Mouse (Mus musculus) lung, adult 18-20 months (tissue): Measurements from ENCODE around the gene Slco1a5.
"Not testable (repeated sequence)": the region's sequence is repeated elsewhere in the genome, so short reads cannot be mapped to it uniquely, and the experiment has no call there.

ENCODE experiments used
- DNase-seq, 2 experiments: peaks; one replicate each; pipeline ENCODE4 v3.0.0; 2022; ENCODE audit warnings: mixed read lengths in 2 of 2

Gene Slco1a5

DNA sequence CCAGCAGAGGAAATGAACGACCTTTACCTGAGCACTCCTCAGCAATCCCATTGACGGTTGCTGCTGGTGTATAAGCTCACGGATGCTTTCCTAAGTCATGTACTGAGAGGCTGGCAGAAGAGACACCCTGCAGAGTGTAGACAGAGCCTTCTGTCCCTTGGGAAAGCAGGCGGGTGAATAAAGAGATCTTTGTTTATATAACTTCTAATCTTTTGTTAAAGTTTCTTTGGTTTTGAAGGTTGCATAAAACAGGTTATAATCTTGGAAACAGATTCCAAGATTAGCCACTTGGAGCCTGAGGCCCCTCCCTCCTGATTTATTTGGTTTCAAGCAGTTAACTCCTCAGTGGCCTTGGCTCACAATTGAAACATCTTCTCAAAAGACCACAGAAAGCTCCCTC is at the start of gene Slco1a5:
Gene Slco1a5, minus strand, starts transcription at position 101 of the 400 bp plus-strand sequence.
- DNase-seq, result no peak

DNA sequence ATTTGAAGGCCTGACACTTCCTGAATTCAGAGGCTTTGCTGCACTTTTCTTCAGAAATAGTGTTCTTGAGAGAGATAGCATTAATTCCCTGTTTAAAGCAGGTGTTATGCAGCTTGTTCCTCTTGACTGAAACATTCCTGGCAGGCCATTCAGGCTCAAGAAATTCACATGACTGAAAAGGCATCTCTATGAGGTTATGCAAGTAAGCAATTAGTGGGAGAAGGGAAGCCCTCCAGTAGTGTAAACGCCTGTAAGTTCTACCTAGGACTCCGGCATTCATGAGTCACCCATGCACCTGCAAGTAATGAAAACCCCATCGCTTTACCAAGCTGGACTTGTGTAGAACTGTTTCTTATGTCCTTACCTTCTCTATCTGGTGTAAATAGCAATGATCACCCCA is 46.8 kb upstream of the Slco1a5 start:
- peak; percentile 28 to 53 for DNase-seq

DNA sequence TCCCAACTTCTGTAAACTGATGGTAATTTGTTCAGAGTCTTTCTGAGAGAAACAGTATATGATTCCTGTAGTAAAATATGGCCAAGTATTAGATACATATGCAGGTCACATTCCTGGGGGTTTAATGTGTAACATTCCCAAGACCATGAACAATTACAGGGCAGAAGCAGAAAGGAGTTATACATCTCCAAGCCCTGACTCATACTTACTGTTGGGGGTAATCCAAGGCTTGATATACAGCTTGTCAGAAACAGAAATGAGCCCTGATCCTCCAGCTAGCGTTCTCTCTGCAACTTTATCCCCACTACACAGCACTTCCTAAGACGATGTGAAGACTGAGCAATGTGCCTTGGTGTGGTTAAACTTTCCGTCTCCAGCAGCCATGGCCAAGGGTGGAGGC is 44.8 kb upstream of the Slco1a5 start:
- no peak for DNase-seq

DNA sequence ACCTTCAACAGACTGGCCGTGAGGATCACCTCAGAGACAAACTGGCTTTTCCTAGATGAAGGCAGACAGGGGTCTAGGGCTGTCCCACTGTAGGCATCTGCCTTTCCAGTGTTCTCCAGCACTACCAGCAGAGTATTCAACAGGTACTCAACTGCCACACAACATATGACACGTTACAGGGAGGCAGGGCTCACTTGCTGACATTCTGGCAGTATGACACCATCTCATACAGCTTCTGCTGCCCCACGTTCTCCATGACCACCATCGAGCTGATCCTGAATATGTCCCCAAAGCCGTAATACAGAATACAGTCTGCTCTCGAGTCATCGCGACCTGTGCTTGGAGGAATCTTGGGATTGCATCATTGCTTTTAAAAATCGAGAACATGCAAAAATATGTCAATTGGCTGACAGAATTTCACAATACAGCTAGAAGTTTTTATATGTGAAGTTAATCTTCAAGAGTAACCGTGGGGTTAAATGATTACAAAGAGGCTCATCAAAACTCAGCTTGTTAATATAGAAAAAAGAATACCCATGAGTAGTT is 43.8 kb upstream of the Slco1a5 start:
- no peak for DNase-seq

DNA sequence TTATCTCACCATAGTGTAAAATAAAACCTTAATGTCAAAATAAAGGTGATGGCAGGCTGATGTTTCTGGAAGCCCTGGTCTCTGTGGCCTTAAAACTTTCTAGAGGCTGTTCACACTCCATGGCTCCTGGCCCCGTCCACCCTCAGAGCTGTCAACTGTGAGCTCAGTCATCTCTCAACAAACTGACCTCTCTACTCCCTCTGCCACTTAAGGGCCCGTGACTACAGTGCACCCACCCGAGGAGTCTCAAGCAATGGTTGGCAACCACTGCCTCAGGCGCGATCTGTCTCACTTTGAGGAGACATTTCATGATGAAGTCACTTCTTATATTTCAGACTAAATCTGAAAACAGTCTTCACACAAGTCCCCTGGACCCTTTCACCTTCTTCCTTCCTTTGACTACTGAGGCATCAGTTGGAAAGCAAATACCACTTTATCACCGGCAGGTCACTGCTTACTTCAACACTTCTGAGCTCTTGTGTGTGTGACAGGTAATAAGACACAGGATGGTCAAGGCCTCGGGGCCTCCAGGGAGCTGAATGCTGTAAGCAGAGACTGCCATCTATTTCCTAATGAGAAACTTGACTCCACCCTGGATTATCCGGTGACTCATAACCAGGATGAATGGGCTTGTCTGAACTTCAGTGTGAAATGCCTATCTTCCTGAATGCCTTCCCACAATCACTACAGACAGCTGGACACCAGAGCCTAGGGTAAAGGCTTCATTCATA is 43.1 kb upstream of the Slco1a5 start:
- DNase-seq, result no peak

DNA sequence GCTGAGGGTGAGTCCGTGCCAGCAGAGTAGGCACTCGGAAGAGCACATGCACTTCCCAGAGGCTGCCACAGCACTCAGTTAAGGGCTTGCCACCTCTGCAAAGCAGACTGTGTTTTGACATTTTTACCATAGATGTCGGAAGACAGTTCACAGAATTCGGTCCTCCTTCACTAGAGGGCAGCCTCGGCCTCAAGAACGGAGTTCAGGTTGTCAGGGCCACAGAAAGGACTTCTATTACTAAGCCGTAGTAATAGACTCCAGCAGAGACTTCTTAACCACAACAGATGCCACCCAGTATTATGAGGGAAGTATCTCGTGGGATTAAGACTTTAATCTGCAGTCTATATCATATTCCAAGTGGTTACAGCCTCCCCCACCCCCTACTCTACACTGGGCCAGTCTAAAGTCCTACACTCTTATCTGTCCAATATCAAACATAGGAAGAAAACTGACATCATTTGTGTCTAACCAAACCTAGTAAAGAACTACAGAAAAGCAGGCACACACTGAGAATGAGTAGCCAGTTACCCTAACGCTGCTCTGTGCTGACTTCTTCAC is 40.3 kb upstream of the Slco1a5 start:
- no peak for DNase-seq

DNA sequence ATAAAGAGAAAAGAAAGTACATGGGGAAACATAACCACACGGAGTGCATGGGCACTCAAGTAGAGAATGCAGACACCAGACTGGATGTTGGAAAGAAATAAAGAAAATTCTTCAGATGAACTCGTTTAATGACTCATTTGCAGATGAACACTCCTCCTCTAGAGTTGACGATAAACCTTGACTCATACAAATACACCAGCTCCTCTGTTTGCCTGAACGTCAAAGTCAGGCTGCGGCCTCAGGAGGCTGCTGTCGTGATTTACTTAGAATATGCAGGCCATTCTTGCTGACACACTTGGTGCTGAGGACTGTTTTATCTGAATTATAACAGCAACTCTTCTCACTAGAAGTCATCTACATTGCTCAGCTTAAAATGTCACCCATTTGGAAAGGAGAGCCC is 39.3 kb upstream of the Slco1a5 start:
- no peak for DNase-seq

DNA sequence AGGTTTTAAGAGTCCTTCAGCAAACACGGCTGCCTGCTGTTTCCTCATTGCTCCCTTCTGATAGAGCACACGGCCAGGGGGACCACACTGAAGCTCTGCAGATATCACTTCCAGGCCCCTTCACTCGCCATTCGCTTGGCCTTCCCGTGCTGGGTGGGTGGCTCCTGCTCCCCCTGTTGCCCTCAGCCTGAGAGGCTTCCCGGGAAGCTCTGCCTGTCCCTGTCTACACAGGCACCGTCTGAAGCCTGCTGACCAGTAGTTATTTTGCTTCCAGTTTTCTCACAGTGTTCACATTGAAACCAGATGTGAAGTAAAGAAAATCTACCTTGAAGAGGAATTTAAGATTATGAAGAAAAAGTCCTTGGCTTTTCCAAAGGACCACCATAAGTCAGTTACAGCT is 34.3 kb upstream of the Slco1a5 start:
- no peak for DNase-seq

DNA sequence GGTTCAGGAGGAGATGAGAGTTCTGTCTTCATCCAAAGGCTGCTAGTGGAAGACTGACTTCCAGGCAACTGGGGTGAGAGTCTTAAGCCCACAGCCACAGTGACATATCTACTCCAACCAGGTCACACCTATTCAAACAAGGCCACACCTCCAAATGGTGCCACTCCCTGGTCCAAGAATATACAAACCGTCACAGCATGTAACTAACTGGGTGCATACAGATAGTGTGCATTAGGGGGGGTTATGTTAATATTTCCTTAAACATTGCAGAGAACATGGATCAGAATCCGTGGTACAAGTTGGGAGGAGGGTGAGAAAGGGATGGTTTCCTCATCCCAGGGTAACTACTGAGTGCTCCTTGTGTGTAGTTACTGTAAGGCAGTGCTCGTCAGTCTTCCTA is 29.3 kb upstream of the Slco1a5 start:
- not testable (repeated sequence) for DNase-seq

DNA sequence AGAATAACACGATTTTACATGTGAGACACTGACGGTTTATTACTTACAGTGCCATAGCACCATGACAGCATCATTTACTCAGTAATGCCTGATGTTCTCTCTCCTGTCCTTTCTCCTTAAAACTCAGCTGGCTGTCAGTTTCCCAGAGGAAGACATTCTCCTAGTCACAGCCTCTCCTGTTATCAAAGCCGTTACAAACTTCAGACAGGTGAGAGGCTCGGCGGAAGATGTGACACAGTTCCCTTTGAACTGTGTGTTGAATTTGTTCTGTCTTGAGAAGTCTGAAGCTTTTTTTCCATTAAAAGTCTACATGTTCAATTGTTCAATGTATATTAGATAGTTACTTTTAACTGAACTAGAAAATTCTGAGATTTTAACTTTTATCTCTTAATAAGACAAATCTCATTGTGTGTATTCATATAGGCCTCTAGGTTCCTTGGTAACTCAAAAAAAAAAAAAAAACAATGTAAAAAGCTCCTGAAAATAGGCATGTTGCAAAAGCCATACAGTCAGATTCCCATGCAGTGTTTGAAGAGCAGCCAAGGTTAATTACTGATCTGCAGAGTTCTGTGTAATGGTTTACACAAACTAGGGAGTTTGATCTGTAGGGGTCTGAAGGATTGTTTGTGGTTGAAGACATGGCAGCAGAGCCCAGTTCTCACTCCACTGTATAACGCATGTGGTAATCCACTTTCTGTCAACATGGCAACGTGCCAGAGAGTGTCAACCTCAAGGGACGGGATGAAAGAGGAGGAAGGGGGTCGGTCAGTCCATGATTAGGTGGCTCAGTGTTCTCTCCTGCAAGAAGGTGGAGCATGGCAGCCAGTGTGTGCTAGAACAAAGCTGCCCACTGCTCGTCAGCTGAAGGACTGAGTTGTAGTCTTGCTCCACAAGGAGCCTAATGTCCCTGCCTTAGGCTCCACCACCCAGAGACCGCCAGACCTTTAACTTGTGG is 24.9 kb upstream of the Slco1a5 start:
- peak in 1 of 2 experiments; percentile 16 for DNase-seq

DNA sequence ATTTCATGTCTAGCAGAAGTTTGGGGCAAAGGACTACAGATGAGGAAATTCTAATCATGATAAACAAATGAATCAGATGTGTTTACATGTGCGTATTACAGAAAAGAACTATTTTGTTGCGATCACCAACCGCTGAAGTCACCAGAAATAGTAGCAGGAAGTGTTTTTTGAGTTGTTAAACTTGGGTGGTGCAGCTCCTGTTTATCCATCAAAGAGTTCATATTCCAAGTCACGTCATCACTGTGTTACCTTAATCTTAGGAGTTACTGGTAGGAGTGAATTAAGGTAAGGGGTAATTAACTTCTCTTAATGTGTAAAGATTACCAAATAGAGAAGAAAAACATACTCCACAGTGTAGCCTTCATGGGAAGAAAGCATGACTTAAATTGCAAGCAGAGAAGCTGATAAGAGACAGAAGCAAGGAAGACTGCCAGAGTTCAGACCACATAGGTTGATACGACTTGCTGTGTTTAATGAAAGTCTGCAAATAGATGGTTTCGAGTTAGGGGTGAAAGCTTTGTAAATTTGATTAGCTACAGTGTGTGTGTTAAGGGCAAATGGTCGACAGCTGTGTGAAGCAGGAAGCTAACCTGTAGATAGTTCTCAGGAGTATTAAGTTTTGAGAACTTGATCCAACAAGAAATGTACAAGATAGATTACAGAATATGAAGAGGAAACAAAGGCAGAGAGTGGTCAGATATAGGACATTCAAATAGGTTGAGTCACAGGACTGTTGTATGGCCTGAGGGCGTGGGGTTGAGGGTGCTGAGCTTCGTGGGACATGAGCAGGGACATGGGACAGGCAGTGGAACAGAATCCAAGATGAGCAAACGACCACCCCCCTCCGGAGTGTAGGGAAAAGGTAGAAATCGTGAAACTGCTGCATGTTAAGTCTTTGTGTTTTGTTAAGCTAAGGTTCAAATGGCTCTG is 23.7 kb upstream of the Slco1a5 start:
- no peak for DNase-seq

DNA sequence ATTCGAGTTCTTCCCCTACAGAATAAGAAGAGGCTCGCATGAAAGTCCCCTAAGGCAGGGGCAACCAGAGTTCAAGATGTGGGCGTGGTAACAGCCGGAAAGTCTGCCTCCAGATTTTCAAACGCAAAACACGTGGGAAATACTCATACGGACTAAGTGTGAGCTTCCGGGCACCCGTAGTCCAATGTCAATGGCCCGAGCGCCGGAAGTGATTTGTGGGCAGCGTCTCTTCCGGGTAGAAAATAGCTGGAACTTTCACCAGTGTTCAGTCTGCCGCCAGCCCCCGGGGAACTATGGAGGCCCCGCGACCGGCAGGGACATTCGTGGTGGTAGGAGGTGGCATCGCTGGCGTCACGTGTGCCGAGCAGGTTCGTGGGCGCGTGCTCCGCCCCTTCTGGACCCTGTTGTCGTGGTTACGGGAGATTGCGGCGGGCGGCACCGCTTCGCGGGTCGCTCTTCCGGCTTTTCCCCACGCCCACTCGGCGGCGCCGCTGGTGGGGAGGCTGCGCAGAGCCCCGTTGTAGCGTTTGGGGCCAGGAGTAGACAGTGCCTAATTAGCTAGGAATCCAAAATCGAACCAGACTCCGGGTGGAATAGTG is 22.8 kb upstream of the Slco1a5 start, which contains the start of gene Pyroxd1:
Gene Pyroxd1, plus strand, starts transcription at position 215 of the 599 bp plus-strand sequence.
- peak; percentile 85 to 86 for DNase-seq

DNA sequence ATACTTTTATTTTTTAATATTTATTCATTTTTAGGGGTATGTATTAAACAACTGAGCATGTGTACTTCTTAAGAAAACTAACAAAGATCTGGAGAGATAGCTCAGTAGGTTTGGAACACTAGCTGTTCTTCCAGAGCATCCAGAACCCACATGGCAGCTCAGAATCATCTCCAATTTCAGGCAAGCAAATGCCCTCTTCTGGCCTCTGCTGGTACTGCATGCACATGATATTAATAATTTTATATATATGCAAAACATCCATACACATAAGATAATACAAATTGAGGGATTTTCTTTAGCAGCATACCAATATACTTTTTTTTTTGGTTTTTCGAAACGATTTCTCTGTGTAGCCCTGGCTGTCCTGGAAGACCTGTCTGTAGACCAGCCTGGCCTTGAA is 20.8 kb upstream of the Slco1a5 start:
- DNase-seq, result peak in 1 of 2 experiments; percentile 28

DNA sequence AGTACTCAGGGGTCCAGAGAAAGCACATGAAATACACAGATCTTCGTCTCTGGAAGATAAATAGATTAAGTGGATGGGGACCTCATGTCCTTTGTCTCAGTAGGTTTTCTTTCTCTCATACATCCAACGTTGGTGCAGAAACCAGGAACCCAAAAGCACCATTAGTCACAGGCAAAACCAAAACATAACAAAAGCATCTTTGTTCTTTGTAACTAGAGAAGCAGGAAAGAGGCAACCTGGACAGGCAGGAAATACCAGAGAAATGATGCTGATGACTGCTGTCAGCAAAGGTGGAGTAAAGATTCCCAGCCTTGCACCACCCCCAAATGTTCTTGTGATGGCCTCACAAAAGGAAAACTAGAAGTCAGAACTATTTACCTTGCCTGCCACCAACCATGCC is 16.8 kb upstream of the Slco1a5 start:
- no peak for DNase-seq

DNA sequence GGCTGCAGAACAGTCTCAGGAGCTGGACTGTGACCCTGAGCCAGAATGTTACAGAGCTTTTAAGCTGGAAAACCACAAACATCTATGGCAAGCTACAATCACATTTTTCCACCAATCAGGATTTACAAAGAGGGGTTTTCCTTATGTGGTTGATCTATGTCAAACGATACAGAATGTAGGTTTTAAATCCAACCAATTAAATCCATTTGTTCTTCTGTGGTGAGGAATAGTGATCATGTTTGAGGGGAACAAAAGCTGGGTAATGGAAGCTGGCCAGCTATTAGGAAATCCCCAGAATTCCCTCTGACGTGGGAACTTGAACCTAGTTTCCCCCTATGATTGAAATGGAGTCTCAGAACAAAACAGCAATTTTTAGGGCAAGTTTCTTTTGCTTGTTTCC is 16.2 kb upstream of the Slco1a5 start:
- DNase-seq, result no peak

DNA sequence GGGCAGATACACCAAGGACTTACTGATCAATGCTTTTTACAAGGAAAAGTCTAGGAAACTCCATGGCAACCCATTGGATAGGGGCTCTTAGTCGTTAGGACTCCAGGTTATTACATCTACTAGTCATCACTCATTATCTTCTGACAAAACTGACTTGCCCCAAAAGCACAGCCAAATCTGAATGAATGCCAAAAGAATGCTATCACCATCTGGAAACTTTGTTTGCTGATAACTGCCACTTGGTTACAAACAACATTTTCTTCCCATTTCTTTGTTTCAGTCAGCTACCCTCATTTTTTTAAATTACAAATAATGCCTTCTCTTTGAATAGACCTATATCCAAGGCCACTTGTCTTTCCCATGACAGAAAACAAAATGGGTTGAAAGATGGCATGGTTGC is 6.4 kb upstream of the Slco1a5 start:
- no peak for DNase-seq

DNA sequence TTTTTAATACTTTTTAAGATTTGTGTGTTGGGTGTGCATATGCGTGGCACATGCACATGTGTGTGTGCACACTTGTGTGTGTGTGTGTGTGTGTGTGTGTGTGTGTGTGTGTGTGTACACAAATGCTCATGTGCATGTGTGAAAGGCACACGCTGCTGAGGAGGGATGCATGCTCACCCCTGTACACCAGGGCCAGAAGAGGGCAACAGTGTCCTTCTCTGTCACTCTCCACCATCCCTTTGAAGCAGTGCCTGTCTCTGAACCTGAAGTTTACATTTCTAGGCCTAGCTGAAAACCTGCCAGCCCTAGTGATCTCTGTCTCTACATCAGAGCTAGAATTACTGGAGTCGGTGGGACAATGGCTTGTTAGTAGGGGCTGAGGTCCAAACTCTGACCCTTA is 3.8 kb upstream of the Slco1a5 start:
- DNase-seq, result no peak

DNA sequence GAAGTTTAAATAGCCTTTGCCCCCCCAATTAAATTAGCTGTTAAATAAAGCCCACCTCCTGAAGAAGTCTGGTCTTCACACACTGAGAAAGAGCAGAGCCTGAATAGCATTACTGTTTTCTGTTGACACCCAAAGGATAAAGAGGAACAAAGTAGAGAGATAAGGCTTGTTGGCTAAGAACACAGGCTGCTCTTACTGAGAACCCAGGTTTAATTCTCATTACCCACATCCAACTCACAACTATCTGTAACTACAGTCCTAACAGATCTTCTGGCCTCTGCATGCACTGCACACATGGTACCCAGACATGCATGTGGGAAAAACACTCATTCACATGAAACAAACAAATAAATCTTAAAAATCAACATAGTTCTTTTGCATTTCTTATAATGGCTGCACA is 5.7 kb downstream of the Slco1a5 start:
- DNase-seq, result no peak

DNA sequence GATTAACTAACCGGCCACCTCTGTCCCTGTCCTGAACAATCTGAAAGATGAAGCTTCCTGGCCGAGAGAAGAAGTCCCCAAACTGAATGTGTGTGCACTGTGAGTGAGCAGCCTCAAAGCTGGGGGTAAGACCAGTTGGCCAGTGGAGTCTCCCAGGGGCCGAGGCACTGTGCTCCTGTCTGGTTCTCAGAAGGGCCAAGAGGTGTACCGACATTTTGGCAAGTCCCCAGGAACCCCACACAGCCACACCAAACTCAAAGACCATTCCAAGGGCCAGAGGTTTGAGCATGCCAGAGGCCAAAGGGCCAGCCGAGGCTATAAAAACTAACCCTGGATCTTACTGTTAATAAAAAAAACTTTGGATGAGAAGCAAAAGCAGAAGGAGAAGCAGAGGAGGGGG is 8.5 kb downstream of the Slco1a5 start:
- no peak for DNase-seq

DNA sequence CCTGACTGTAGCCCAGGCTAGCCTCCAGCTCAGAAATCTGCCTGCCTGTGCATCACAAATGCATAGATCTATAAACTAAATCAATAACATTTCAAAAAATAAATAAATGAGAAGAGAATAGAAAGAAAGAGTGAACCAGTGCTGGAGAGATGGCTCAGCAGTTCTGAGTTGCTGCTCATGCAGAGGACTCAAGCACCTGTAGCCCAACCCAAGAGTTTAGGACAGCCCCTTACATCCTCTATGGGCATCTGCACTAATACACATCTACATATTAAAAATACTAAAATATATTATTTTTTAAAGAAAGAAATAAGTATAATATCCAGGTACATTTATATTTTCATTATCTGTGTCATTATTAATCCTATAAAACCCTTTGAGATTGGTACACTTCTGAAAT is 17.7 kb downstream of the Slco1a5 start:
- DNase-seq, result no peak

DNA sequence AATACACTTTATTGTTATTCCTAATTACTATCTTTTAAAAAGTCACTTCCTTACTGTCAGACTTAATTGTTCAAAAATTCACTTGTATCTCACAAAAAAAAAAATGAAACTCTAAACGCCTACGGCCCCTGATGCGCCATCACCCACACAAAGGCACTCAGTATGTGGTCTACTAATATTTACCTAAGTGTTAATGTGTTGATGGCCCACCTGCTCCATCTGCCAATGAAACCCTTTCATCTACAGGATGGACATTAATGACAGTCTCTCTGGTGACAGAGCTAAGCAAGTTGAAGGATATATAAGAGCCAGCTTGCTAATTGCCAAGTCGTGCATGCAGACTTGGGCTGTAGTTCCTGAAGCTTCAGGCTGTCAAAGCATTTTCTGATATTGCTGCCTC is 24.7 kb downstream of the Slco1a5 start, which contains the start of gene Iapp:
Gene Iapp, plus strand, starts transcription at position 326 of the 400 bp plus-strand sequence.
- DNase-seq, result no peak
